Mouse (Mus musculus): ENCODE results near the gene Hdgf. TPM values are rescaled to one million over a fixed set of nuclear protein-coding genes. Genes with fewer than 3 reads are reported as not detected.
A peak's percentile ranks its signal among the peaks of the same experiment; 100 is the strongest.

The Hdgf gene
- polyA plus RNA-seq, 1 experiment from 2014 or later: 165 TPM

- Histone ChIP-seq H3K9ac (ENCODE audit: low read length) (peak overlapping the region; percentile 72), H3K4me2 (replicated peaks; ENCODE audit: low read depth) (peak overlapping the region; percentile 87), H3K27ac (replicated peaks) (peak overlapping the region; percentile 89), H3K27me3 (ENCODE audit: control insufficient read depth, insufficient read depth, low read length) (no peaks in the 10 kb centered on the region), H3K9me3 (ENCODE audit: control insufficient read depth, low read length) (no peaks in the 10 kb centered on the region), H3K4me1 (replicated peaks; ENCODE audit: control insufficient read depth, insufficient read depth) (peaks cover 5% of the 10 kb centered on the region), H3K36me3 (ENCODE audit: control insufficient read depth, insufficient read depth, low read length) (no peaks in the 10 kb centered on the region), H3K4me3 (ENCODE audit: low read depth, low read length) (peak overlapping the region; percentile 48)
- peak; percentile 97 for ATAC-seq (ENCODE audit: low FRiP score, low TSS enrichment)
- peak; percentile 98 for TF ChIP-seq CTCF (IDR thresholded peaks at IDR 0.05; ENCODE audit: low read depth)
- no peak for TF ChIP-seq EP300 (optimal IDR thresholded peaks at IDR 0.05)
- WGBS: under 1% methylated on average over 27 of the region's 27 CpGs
- peak; percentile 91 for DNase-seq (ENCODE audit: low spot score)
These were observed 54.6 kb downstream of the Hdgf start for GRCm38 (mm10) chr3:87960586-87961191.

Other genes with a start within 250 kb of the Hdgf start
- 0.29 and 0.38 TPM in 2 replicates for gene Lrrc71, start 157.7 kb upstream of the Hdgf start, polyA plus RNA-seq (2015; fragmentation: Nextera tagmentation; extraction: Ambion mirVana)
- 0.39 and 0.41 TPM in 2 replicates for gene Ntrk1, start 111.2 kb upstream of the Hdgf start, polyA plus RNA-seq (2015; fragmentation: Nextera tagmentation; extraction: Ambion mirVana)
- gene Insrr, start 109.4 kb upstream of the Hdgf start, polyA plus RNA-seq (2015; fragmentation: Nextera tagmentation; extraction: Ambion mirVana): 0.18 and 0.19 TPM in 2 replicates
- 6.1 and 6.8 TPM in 2 replicates for gene Pear1, start 82.0 kb upstream of the Hdgf start, polyA plus RNA-seq (2015; fragmentation: Nextera tagmentation; extraction: Ambion mirVana)
- 0.08 and 0.11 TPM in 2 replicates for gene Sh2d2a, start 59.6 kb upstream of the Hdgf start, polyA plus RNA-seq (2015; fragmentation: Nextera tagmentation; extraction: Ambion mirVana)
- 7.1 and 8.0 TPM in 2 replicates for gene Prcc, start 20.7 kb upstream of the Hdgf start, polyA plus RNA-seq (2015; fragmentation: Nextera tagmentation; extraction: Ambion mirVana)
- gene Mrpl24, start 13.2 kb downstream of the Hdgf start, polyA plus RNA-seq (2015; fragmentation: Nextera tagmentation; extraction: Ambion mirVana): 61.4 and 63.4 TPM in 2 replicates
- 20.2 and 21.5 TPM in 2 replicates for gene Isg20l2, start 24.0 kb downstream of the Hdgf start, polyA plus RNA-seq (2015; fragmentation: Nextera tagmentation; extraction: Ambion mirVana)
- 7.1 and 7.6 TPM in 2 replicates for gene Rrnad1, start 24.4 kb downstream of the Hdgf start, polyA plus RNA-seq (2015; fragmentation: Nextera tagmentation; extraction: Ambion mirVana)
- 40.4 and 44.3 TPM in 2 replicates for gene Crabp2, start 42.3 kb downstream of the Hdgf start, polyA plus RNA-seq (2015; fragmentation: Nextera tagmentation; extraction: Ambion mirVana)
- 5.3 and 5.7 TPM in 2 replicates for gene Nes, start 64.8 kb downstream of the Hdgf start, polyA plus RNA-seq (2015; fragmentation: Nextera tagmentation; extraction: Ambion mirVana)
- 0.08 and 0.18 TPM in 2 replicates for gene Bcan, start 93.9 kb downstream of the Hdgf start, polyA plus RNA-seq (2015; fragmentation: Nextera tagmentation; extraction: Ambion mirVana)
- gene Hapln2, start 121.3 kb downstream of the Hdgf start, polyA plus RNA-seq (2015; fragmentation: Nextera tagmentation; extraction: Ambion mirVana): not detected in 2 replicates
- 17.4 and 19.2 TPM in 2 replicates for gene Gpatch4, start 136.8 kb downstream of the Hdgf start, polyA plus RNA-seq (2015; fragmentation: Nextera tagmentation; extraction: Ambion mirVana)
- 134 and 142 TPM in 2 replicates for gene Naxe, start 152.2 kb downstream of the Hdgf start, polyA plus RNA-seq (2015; fragmentation: Nextera tagmentation; extraction: Ambion mirVana)
- not detected in 2 replicates for gene Ttc24, start 172.0 kb downstream of the Hdgf start, polyA plus RNA-seq (2015; fragmentation: Nextera tagmentation; extraction: Ambion mirVana)
- gene Iqgap3, start 175.7 kb downstream of the Hdgf start, polyA plus RNA-seq (2015; fragmentation: Nextera tagmentation; extraction: Ambion mirVana): 3.8 and 4.5 TPM in 2 replicates
- 10.6 and 13.0 TPM in 2 replicates for gene Mef2d, start 236.1 kb downstream of the Hdgf start, polyA plus RNA-seq (2015; fragmentation: Nextera tagmentation; extraction: Ambion mirVana)

Data from stomach, postnatal 0 days (tissue).